Mouse (Mus musculus): ENCODE results near the gene Plcxd3.

GRCm38 (mm10) chr15:4374453-4374990 is 769 bp upstream of the Plcxd3 start:
- TF ChIP-seq POLR2A (IDR thresholded peaks at IDR 0.05; ENCODE audit: insufficient read depth, low read depth, low read length) (no peak), CTCF (IDR thresholded peaks at IDR 0.05) (no peak), EP300 (IDR thresholded peaks at IDR 0.05; ENCODE audit: insufficient read depth, low read depth, low read length) (no peak)

Data from heart, adult 2 months (tissue).